Mouse (Mus musculus) ES-E14 (cell line): ENCODE measurements around the gene Fry. TPM values are rescaled to one million over a fixed set of nuclear protein-coding genes. Genes with fewer than 3 reads are reported as not detected.

Experiments used
- DNase-seq: peaks from one replicate; pipeline ENCODE4 v3.0.0-alpha.2; 2013; ENCODE audit warnings: low read depth, low spot score
- H3K27ac ChIP-seq: 2 replicates; pipeline ENCODE4 v1.5.1; 2012; ENCODE audit warnings: low read depth, mild to moderate bottlenecking, low read length, moderate library complexity, mixed read lengths; ENCODE audit not compliant: poor library complexity, insufficient read depth, severe bottlenecking
- H3K36me3 ChIP-seq: 2 replicates; pipeline ENCODE4 v1.6.1; 2012; ENCODE audit warnings: mild to moderate bottlenecking, low read length, moderate library complexity, mixed read lengths; ENCODE audit not compliant: control insufficient read depth, poor library complexity, insufficient read depth, severe bottlenecking
- H3K4me1 ChIP-seq, 2 experiments: fragments of 150-350 bp in 1 of 2; sonication (generic) in 1 of 2; 2 replicates each; pipeline ENCODE4 v1.6.1; 2012; ENCODE audit warnings: low read length in 2 of 2, mild to moderate bottlenecking in 1 of 2, mixed read lengths in 1 of 2; ENCODE audit not compliant: control insufficient read depth in 2 of 2, insufficient read depth in 2 of 2, poor library complexity in 1 of 2
- H3K4me3 ChIP-seq, 2 experiments: fragments of 150-350 bp in 1 of 2; sonication (generic) in 1 of 2; 2 replicates each; pipeline ENCODE4 v1.5.1; 2012; ENCODE audit warnings: low read length in 2 of 2, low read depth in 1 of 2, mild to moderate bottlenecking in 1 of 2, mixed read lengths in 1 of 2; ENCODE audit not compliant: insufficient read depth in 1 of 2, poor library complexity in 1 of 2, severe bottlenecking in 1 of 2
- H3K9ac ChIP-seq: 2 replicates; pipeline ENCODE4 v1.6.1; 2012; ENCODE audit warnings: low read depth, mild to moderate bottlenecking, low read length, mixed read lengths; ENCODE audit not compliant: poor library complexity, insufficient read depth, severe bottlenecking
- H3K9me3 ChIP-seq: fragments of 150-350 bp; sonication (generic); 2 replicates; pipeline ENCODE4 v1.6.1; 2012; ENCODE audit warnings: low read depth, mild to moderate bottlenecking, low read length; ENCODE audit not compliant: control insufficient read depth, insufficient read depth
- CHD2 ChIP-seq: IDR thresholded peaks from 2 replicates; pipeline ENCODE4 v1.6.1; 2014; ENCODE audit warnings: mild to moderate bottlenecking, low read depth, low read length, inconsistent platforms
- HCFC1 ChIP-seq: IDR thresholded peaks from 2 replicates; pipeline ENCODE4 v1.6.1; 2012; ENCODE audit warnings: low read length, inconsistent platforms, borderline replicate concordance; ENCODE audit not compliant: insufficient read depth
- MAFK ChIP-seq: IDR thresholded peaks from 2 replicates; pipeline ENCODE4 v1.6.1; 2014; ENCODE audit warnings: mild to moderate bottlenecking, low read depth, low read length, inconsistent platforms; ENCODE audit not compliant: insufficient read depth
- ZC3H11A ChIP-seq: IDR thresholded peaks from 2 replicates; pipeline ENCODE4 v1.6.1; 2012; ENCODE audit warnings: low read depth, mild to moderate bottlenecking, inconsistent platforms, low read length, borderline replicate concordance
- ZNF384 ChIP-seq: IDR thresholded peaks from 2 replicates; pipeline ENCODE4 v1.6.1; 2012; ENCODE audit warnings: low read depth, low read length, inconsistent platforms
- in situ Hi-C, 2 experiments: fragments of 600-800 bp; cut with MboI; formaldehyde crosslinking; loops; one replicate each; pipeline ENCODE4 v1.15.1; 2025; ENCODE audit warnings: low sequenced_read_pairs in 2 of 2, inconsistent platforms in 1 of 2; ENCODE audit not compliant: unreplicated experiment in 2 of 2
- total RNA-seq: library from RNA; depleted of rRNA; stranded (reverse); fragments of 300-350 nt; gene quantifications from 2 replicates; pipeline ENCODE4 v1.2.3, GENCODE M21; 2012

The Fry gene
- total RNA-seq, 1 experiment, result 8.4 TPM

DNA sequence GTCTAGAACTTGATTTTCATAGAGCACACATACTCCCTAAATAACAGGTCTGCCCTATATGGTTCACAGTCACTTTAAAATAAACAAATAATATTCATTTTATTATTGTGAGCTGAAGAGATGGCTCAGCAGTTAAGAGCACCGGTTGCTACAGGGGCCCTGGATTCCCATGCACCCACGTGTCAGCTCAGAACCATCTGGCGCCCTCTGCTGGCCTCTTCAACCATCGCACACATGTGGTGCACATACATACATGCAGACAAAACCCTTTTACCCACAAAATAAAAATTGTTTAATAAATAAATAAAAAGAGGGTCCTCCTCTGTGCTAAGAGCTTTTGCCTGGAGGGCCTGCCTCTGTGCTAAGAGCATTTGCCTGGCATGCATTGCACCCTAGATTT is 335.0 kb downstream of the Fry start:
- Histone ChIP-seq H3K9ac (no peak overlapping the region), H3K27ac (no peak overlapping the region), H3K9me3 (no peaks in the 10 kb centered on the region), H3K36me3 (peaks cover 2% of the 10 kb centered on the region), H3K4me1 (peaks cover 0 to 2% of the 10 kb centered on the region in 2 experiments; a peak in 1 of 4 replicates), H3K4me3 (no peak overlapping the region)
- TF ChIP-seq ZNF384, result no peak
- no peak for TF ChIP-seq HCFC1
- TF ChIP-seq CHD2, result no peak
- no peak for TF ChIP-seq MAFK
- no peak for TF ChIP-seq ZC3H11A
- DNase-seq, result no peak
- in situ Hi-C loops, result no loop called here

DNA sequence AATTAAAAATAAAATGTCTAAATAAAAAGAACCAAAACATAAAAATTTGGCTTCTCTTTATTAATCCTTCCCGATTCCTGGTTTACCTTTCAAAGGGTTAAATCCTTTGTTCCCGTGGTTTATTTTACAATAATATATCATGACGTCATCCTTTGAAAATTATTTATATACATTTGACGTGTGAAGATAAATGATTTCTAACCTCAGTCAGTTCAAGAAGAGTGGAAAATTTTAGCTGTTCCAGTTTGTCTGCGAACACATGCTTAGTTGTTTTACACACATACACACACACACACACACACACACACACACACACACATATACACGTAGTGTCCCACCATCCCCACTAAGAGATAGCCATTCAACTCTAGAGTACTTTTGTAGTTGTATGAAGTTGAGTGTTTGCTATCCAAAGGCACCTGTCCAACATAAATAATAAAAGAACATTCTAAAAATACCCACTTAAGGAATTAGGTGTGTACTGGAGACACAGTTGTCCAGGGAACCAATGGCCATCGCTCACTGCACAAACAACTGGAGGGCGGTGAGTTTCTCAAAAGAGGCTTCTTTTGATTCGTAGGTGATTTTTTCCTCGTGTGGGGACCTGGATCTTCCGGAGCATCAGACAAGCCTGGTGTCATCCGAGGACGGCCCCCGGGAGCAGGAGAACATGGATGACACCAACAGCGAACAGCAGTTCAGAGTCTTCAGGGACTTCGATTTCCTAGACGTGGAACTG is 338.9 kb downstream of the Fry start:
- DNase-seq, result no peak
- Histone ChIP-seq H3K9me3 (no peaks in the 10 kb centered on the region), H3K9ac (no peak overlapping the region), H3K36me3 (no peaks in the 10 kb centered on the region; the same call in 1 of the 2 replicates), H3K27ac (no peak overlapping the region), H3K4me1 (peaks cover 0 to 4% of the 10 kb centered on the region in 2 experiments; a peak in 1 of 4 replicates), H3K4me3 (no peak overlapping the region)
- in situ Hi-C loops, result no loop called here
- no peak for TF ChIP-seq MAFK
- no peak for TF ChIP-seq CHD2
- no peak for TF ChIP-seq ZNF384
- no peak for TF ChIP-seq ZC3H11A
- no peak for TF ChIP-seq HCFC1

DNA sequence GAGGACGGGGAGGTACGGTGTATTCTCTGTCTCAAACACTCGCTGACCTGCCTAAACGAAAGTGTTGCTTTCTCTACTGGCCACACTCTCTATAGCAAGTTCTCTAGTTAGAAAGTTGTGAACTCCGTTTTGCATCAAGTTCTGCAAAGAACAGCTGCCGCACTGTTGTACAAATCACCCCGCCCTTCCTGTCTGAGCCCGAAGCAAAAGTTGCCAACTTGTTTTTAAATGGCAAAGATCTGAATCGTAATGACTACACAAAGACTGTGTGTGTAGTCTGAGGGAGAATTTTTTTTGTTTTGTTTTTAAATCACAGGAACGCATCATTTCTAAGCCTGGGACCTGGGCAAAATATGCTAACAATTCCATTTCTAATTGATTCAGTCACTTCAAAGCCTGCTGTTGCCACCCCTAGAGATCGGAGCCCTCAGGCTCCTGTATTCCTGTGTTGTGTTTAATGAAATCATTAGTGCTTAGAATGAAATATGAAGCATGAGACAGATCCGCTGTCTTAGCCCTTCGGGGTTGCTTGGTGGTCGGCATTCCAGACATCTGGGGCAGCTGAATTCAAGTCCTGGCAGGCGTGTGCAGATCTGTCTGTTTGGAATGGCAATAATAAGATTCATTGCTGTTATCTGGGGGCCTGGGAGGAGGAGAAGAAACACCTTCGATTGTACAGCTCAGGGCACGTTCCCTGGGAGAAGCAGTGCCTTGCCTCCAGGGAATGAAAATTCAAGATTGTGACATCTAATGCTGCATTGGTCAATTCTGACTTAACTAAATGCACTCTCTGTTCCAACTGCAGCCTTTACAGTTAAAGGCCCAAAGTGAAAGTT is 339.7 kb downstream of the Fry start:
- peaks cover 0 to 4% of the 10 kb centered on the region in 2 experiments; a peak in 1 of 4 replicates for H3K4me1 ChIP-seq
- H3K36me3 ChIP-seq, result no peaks in the 10 kb centered on the region; the same call in 1 of the 2 replicates
- TF ChIP-seq ZC3H11A (no peak), CHD2 (no peak), MAFK (no peak), HCFC1 (no peak), ZNF384 (no peak)
- DNase-seq, result no peak
- in situ Hi-C loops, result no loop called here
- no peaks in the 10 kb centered on the region for H3K9me3 ChIP-seq
- no peak overlapping the region for H3K9ac ChIP-seq
- H3K4me3 ChIP-seq, result no peak overlapping the region
- H3K27ac ChIP-seq, result no peak overlapping the region

DNA sequence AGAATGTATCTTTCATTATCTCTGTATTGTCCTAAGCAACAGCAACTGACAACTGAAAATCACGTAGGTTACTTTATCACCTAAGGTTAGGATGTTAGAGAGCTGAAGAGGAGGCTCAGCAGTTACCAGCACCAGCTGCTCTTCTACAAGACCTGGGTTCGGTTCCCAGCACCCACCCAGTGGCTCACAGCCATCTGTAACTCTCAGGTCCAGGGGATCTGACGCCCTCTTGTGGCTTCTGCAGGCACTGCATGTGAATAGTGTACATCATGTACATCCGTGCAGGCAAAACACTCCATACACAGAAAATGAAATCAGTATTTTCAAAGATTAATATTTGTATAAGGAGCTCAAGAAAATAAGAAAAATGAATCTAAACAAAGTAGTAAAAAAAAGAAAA is 341.4 kb downstream of the Fry start:
- Histone ChIP-seq H3K9ac (no peak overlapping the region), H3K4me1 (peaks cover 0 to 4% of the 10 kb centered on the region in 2 experiments; a peak in 1 of 4 replicates), H3K27ac (no peak overlapping the region), H3K4me3 (no peak overlapping the region), H3K36me3 (no peaks in the 10 kb centered on the region; the same call in 1 of the 2 replicates), H3K9me3 (no peaks in the 10 kb centered on the region)
- DNase-seq, result no peak
- TF ChIP-seq MAFK (no peak), HCFC1 (no peak), ZNF384 (no peak), ZC3H11A (no peak), CHD2 (no peak)
- in situ Hi-C loops, result no loop called here
